Mouse (Mus musculus) left cerebral cortex, adult 9 months (tissue): ENCODE measurements around the gene D10Wsu102e.

Experiments used
- DNase-seq, 2 experiments: peaks; one replicate each; pipeline ENCODE4 v3.0.0; 2022; ENCODE audit warnings: low spot score in 2 of 2

Gene D10Wsu102e

GRCm38 (mm10) chr10:83359956-83360355, at the start of gene D10Wsu102e:
D10Wsu102e (plus strand) TSS chr10:83360221.
- DNase-seq = peak; percentile 93 to 98

- DNase-seq = no peak
These were observed 49.7 kb upstream of the D10Wsu102e start for GRCm38 (mm10) chr10:83310356-83310755.

- no peak for DNase-seq
These were observed 47.0 kb upstream of the D10Wsu102e start for GRCm38 (mm10) chr10:83313033-83313432.

GRCm38 (mm10) chr10:83320396-83320795, 39.6 kb upstream of the D10Wsu102e start:
- no peak for DNase-seq

- peak in 1 of 2 experiments; percentile 21 for DNase-seq
These were observed 39.2 kb upstream of the D10Wsu102e start for GRCm38 (mm10) chr10:83320870-83321269.

GRCm38 (mm10) chr10:83321528-83321927, 38.5 kb upstream of the D10Wsu102e start:
- DNase-seq = no peak

GRCm38 (mm10) chr10:83322551-83323100, 37.4 kb upstream of the D10Wsu102e start:
- no peak for DNase-seq

GRCm38 (mm10) chr10:83324871-83325270, 35.1 kb upstream of the D10Wsu102e start:
- DNase-seq = no peak

GRCm38 (mm10) chr10:83325903-83326302, 34.1 kb upstream of the D10Wsu102e start:
- DNase-seq = no peak

- no peak for DNase-seq
These were observed 33.3 kb upstream of the D10Wsu102e start for GRCm38 (mm10) chr10:83326648-83327285.

GRCm38 (mm10) chr10:83328791-83329190, 31.2 kb upstream of the D10Wsu102e start:
- no peak for DNase-seq

- DNase-seq = no peak
These were observed 29.7 kb upstream of the D10Wsu102e start for GRCm38 (mm10) chr10:83330336-83330735.

- DNase-seq = no peak
These were observed 28.2 kb upstream of the D10Wsu102e start for GRCm38 (mm10) chr10:83331811-83332210.

- no peak for DNase-seq
These were observed 27.4 kb upstream of the D10Wsu102e start for GRCm38 (mm10) chr10:83332581-83332980.

- no peak for DNase-seq
These were observed 23.7 kb upstream of the D10Wsu102e start for GRCm38 (mm10) chr10:83336336-83336735.

- peak in 1 of 2 experiments; percentile 55 for DNase-seq
These were observed 22.7 kb upstream of the D10Wsu102e start, which contains the start of gene Slc41a2 for GRCm38 (mm10) chr10:83337159-83337951. Slc41a2 (minus strand) TSS chr10:83337882.

- no peak for DNase-seq
These were observed 21.9 kb upstream of the D10Wsu102e start for GRCm38 (mm10) chr10:83337971-83338598.

- no peak for DNase-seq
These were observed 18.8 kb upstream of the D10Wsu102e start for GRCm38 (mm10) chr10:83341226-83341625.

GRCm38 (mm10) chr10:83343171-83343570, 16.9 kb upstream of the D10Wsu102e start:
- DNase-seq = no peak

- no peak for DNase-seq
These were observed 16.0 kb upstream of the D10Wsu102e start for GRCm38 (mm10) chr10:83343828-83344685.

- no peak for DNase-seq
These were observed 14.2 kb upstream of the D10Wsu102e start for GRCm38 (mm10) chr10:83345693-83346358.
